Mouse (Mus musculus) layer of hippocampus, postnatal 36 days (tissue): ENCODE data around the gene Parg. TPM values are rescaled to one million over a fixed set of nuclear protein-coding genes. Genes with fewer than 3 reads are reported as not detected.

Experiments
- DNase-seq, 2 experiments: peaks; one replicate each; pipeline ENCODE4 v3.0.0; 2022
- total RNA-seq, 2 experiments: library from RNA; stranded (reverse); gene quantifications; 2 replicates each; pipeline ENCODE4 v1.2.3; 2021

Parg gene
- total RNA-seq, 2 experiments from 2014 or later = 43.0 to 49.8 TPM

DNA sequence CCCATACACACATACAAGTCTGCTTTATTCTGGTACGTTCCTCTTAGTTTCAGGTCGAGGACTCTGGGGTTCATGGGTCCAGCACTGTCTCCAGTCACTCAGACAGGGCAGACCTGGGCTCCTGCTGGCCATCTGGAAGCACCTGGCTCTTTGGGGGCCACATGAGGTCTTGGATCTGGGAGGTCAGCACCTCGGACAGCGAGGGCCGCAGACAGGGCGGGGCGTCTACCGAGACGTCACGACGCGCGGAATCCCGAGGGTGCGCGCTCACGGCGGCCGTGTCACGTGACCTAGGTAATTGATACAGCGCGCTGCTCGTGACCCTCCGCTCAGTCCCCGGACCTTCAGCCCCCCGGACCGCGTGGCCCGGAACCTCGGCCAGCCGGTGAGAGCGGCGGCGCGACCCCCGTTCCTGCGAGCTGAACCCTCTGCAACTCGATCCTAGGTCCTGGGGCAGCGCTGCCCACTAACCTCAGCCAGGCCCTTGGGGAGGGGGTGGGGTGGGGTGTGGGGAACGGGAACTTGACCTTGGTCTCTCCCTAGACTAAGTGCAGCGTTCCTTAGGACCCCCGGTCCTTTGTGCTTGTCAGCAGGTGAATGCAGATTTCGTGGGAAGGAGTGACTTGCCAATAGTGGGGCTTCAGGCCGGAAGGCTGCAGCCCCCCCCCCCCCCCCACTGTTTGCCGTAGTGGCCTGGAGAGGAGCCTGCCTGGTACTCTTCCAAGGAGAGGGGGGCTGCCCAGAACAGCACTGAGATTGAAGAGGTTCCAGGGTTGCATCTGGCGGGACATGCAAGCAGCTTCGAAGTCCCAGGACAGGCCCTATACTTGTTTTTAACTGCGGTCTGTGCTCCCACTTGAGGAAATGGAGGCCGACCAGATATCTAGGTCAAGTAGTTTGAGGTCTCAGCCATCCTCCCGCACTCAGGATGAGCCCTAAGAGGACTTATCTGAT, 120.3 kb downstream of the Parg start, which contains the start of gene Ogdhl:
Gene Ogdhl, plus strand, starts transcription at position 288 of the 954 bp plus-strand sequence.
- peak; percentile 72 to 75 for DNase-seq

GRCm38 (mm10) chr14:32323221-32323620, 121.5 kb downstream of the Parg start:
- peak in 1 of 2 experiments; percentile 29 for DNase-seq

GRCm38 (mm10) chr14:32327366-32327765, 125.6 kb downstream of the Parg start:
- peak in 1 of 2 experiments; percentile 15 for DNase-seq

GRCm38 (mm10) chr14:32332515-32333445, 131.0 kb downstream of the Parg start:
- no peak for DNase-seq

- DNase-seq = no peak
These were observed 134.3 kb downstream of the Parg start for GRCm38 (mm10) chr14:32336021-32336420.

- DNase-seq = no peak
These were observed 134.8 kb downstream of the Parg start for GRCm38 (mm10) chr14:32336547-32336946.

GRCm38 (mm10) chr14:32341823-32342222, 140.1 kb downstream of the Parg start:
- no peak for DNase-seq

- DNase-seq = no peak
These were observed 142.4 kb downstream of the Parg start for GRCm38 (mm10) chr14:32344176-32344575.

DNA sequence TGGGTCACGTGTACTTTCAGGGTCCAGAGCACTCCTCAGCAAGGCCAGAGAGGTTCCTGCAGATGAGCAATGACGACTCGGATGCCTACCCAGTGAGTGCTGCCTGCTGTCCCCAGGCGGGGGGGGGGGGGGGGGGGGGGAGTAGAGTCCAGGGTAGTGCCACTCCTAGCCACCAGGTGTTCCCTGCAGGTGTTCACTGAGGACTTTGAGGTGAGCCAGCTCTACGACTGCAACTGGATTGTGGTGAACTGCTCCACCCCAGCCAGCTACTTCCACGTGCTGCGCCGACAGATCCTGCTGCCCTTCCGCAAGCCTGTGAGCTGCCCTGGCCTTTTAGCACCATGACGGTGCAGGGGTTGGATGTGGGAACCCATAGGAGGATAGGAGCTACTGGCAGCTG, 142.9 kb downstream of the Parg start:
- DNase-seq = no peak

Other genes starting within 250 kb of the Parg start
- 1 to 10 TPM; 1.2 to 3.6 TPM for gene Galnt15, start 173.0 kb upstream of the Parg start, total RNA-seq
- 10 to 100 TPM; 14.3 to 19.2 TPM for gene Oxnad1, start 116.6 kb upstream of the Parg start, total RNA-seq
- 10 to 100 TPM; 35.1 to 37.5 TPM for gene Dph3, start 116.2 kb upstream of the Parg start, total RNA-seq
- gene Msmb, start 59.9 kb upstream of the Parg start, total RNA-seq = not detected
- gene Ncoa4, start 42.1 kb upstream of the Parg start, total RNA-seq = 100 to 1,000 TPM; 102 to 111 TPM
- gene Timm23, start 51 bp upstream of the Parg start, total RNA-seq = 10 to 100 TPM; 71.3 to 81.9 TPM
- gene Ogdhl, start 120.1 kb downstream of the Parg start, total RNA-seq = 10 to 100 TPM; 79.9 to 84.8 TPM
- not detected for gene 1700024G13Rik, start 186.4 kb downstream of the Parg start, total RNA-seq